Mouse (Mus musculus): ENCODE measurements around the gene Gm21739. TPM values are rescaled to one million over a fixed set of nuclear protein-coding genes. Genes with fewer than 3 reads are reported as not detected.
"Not testable (repeated sequence)": the region's sequence is repeated elsewhere in the genome, so short reads cannot be mapped to it uniquely, and the experiment has no call there.

The Gm21739 gene
- polyA plus RNA-seq (2015; fragmentation: Nextera tagmentation; extraction: Ambion mirVana) = not detected in 2 replicates

- H3K4me1 ChIP-seq (replicated peaks; ENCODE audit: control insufficient read depth, insufficient read depth, low read length); H3K27me3 ChIP-seq (replicated peaks; ENCODE audit: control insufficient read depth, insufficient read depth, low read length); H3K4me2 ChIP-seq (ENCODE audit: low read length); H3K4me3 ChIP-seq (replicated peaks; ENCODE audit: low read length); H3K36me3 ChIP-seq (ENCODE audit: control insufficient read depth, insufficient read depth); ATAC-seq; H3K9ac ChIP-seq (replicated peaks; ENCODE audit: low read depth, low read length); H3K27ac ChIP-seq (ENCODE audit: low read length); H3K9me3 ChIP-seq (ENCODE audit: control insufficient read depth, low read length): not testable (repeated sequence)
- WGBS = no CpG with 5 or more reads among the region's 6 CpGs
These were observed at the start of gene Gm21739 for GRCm38 (mm10) chrY:44264344-44264743. Gene Gm21739 (minus strand): TSS chrY:44264444.
